Mouse (Mus musculus) C2C12 (cell line): ENCODE data around the gene Myo9b. TPM values are rescaled to one million over a fixed set of nuclear protein-coding genes. Genes with fewer than 3 reads are reported as not detected.

Source experiments
- H3K27me3 ChIP-seq: one replicate; pipeline ENCODE4 v1.6.1; 2011; ENCODE audit not compliant: control insufficient read depth, insufficient read depth, insufficient read length
- H3K36me3 ChIP-seq: one replicate; pipeline ENCODE4 v1.6.1; 2011; ENCODE audit not compliant: control insufficient read depth, insufficient read depth
- H3K4me3 ChIP-seq: one replicate; pipeline ENCODE4 v1.5.1; 2011; ENCODE audit warnings: mild to moderate bottlenecking, control low read depth; ENCODE audit not compliant: poor library complexity, insufficient read depth, severe bottlenecking
- H3K79me2 ChIP-seq: one replicate; pipeline ENCODE4 v1.6.1; 2011; ENCODE audit not compliant: control insufficient read depth, insufficient read depth
- H3K79me3 ChIP-seq: one replicate; pipeline ENCODE4 v1.6.1; 2011; ENCODE audit warnings: low read depth, control low read depth
- H3ac ChIP-seq: one replicate; pipeline ENCODE3; 2011; ENCODE audit warnings: low read depth; ENCODE audit not compliant: control insufficient read depth, insufficient read length
- CEBPB ChIP-seq: IDR thresholded peaks from one replicate; pipeline ENCODE4 v1.6.1; 2011; ENCODE audit warnings: low read depth, mild to moderate bottlenecking, control low read depth, moderate library complexity
- CTCF ChIP-seq: IDR thresholded peaks from one replicate; pipeline ENCODE4 v1.5.1; 2011; ENCODE audit not compliant: control insufficient read depth, insufficient read depth, insufficient read length
- FOSL1 ChIP-seq: IDR thresholded peaks from one replicate; pipeline ENCODE4 v1.8.0; 2011; ENCODE audit warnings: mild to moderate bottlenecking, low read length; ENCODE audit not compliant: poor library complexity, insufficient read depth, severe bottlenecking
- MAX ChIP-seq: IDR thresholded peaks from one replicate; pipeline ENCODE4 v1.6.1; 2011; ENCODE audit warnings: mild to moderate bottlenecking, control low read depth
- MYOD1 ChIP-seq: IDR thresholded peaks from one replicate; pipeline ENCODE4 v1.6.1; 2011; ENCODE audit warnings: low read depth; ENCODE audit not compliant: control insufficient read depth, insufficient read length
- MYOG ChIP-seq: IDR thresholded peaks from one replicate; pipeline ENCODE4 v1.6.1; 2011; ENCODE audit not compliant: control insufficient read depth, insufficient read length; ENCODE audit errors: extremely low read depth
- USF1 ChIP-seq: IDR thresholded peaks from one replicate; pipeline ENCODE4 v1.6.1; 2011; ENCODE audit warnings: low read depth, mild to moderate bottlenecking, control low read depth, moderate library complexity
- polyA plus RNA-seq: library from polyadenylated mRNA; unstranded; fragments of >200 nt; fragmentation: generic; extraction: Trizol; gene quantifications from one replicate; pipeline ENCODE4 v1.2.1, GENCODE M21; 2012; ENCODE audit warnings: missing spikeins

The Myo9b gene
- polyA plus RNA-seq, 1 experiment, result 53.6 TPM

GRCm38 (mm10) chr8:71383396-71383795 lies 110.9 kb downstream of the Myo9b start:
- Histone ChIP-seq H3K79me3 (peaks cover 15% of the 10 kb centered on the region), H3K4me3 (no peak overlapping the region), H3K36me3 (peaks cover 4% of the 10 kb centered on the region), H3K79me2 (peaks cover 32% of the 10 kb centered on the region), H3K27me3 (no peaks in the 10 kb centered on the region), H3ac (no peak overlapping the region)
- TF ChIP-seq USF1, result no peak
- no peak for TF ChIP-seq MYOG
- no peak for TF ChIP-seq CEBPB
- TF ChIP-seq CTCF, result no peak
- TF ChIP-seq FOSL1, result no peak
- no peak for TF ChIP-seq MYOD1
- TF ChIP-seq MAX, result no peak

GRCm38 (mm10) chr8:71383860-71384259 lies 111.3 kb downstream of the Myo9b start:
- Histone ChIP-seq H3K36me3 (peaks cover 1% of the 10 kb centered on the region), H3K27me3 (no peaks in the 10 kb centered on the region), H3K79me3 (peaks cover 12% of the 10 kb centered on the region), H3ac (no peak overlapping the region), H3K4me3 (no peak overlapping the region), H3K79me2 (peaks cover 27% of the 10 kb centered on the region)
- TF ChIP-seq USF1 (no peak), MYOD1 (no peak), CEBPB (no peak), MAX (no peak), MYOG (no peak), FOSL1 (no peak), CTCF (no peak)

- no peak overlapping the region for H3K4me3 ChIP-seq
- peaks cover 13% of the 10 kb centered on the region for H3K79me2 ChIP-seq
- no peak for TF ChIP-seq MAX
- TF ChIP-seq USF1, result no peak
- TF ChIP-seq MYOD1, result no peak
- TF ChIP-seq MYOG, result no peak
- no peak for TF ChIP-seq CEBPB
- no peak for TF ChIP-seq FOSL1
- no peak for TF ChIP-seq CTCF
- H3K36me3 ChIP-seq, result no peaks in the 10 kb centered on the region
- H3ac ChIP-seq, result no peak overlapping the region
- no peaks in the 10 kb centered on the region for H3K27me3 ChIP-seq
- H3K79me3 ChIP-seq, result peaks cover 6% of the 10 kb centered on the region
Measured at GRCm38 (mm10) chr8:71385212-71385835, 112.8 kb downstream of the Myo9b start.

GRCm38 (mm10) chr8:71388267-71388666 lies 115.8 kb downstream of the Myo9b start:
- Histone ChIP-seq H3ac (no peak overlapping the region), H3K4me3 (no peak overlapping the region), H3K79me3 (no peaks in the 10 kb centered on the region), H3K79me2 (no peaks in the 10 kb centered on the region), H3K36me3 (no peaks in the 10 kb centered on the region), H3K27me3 (no peaks in the 10 kb centered on the region)
- no peak for TF ChIP-seq MYOG
- no peak for TF ChIP-seq CEBPB
- no peak for TF ChIP-seq MYOD1
- TF ChIP-seq CTCF, result no peak

- Histone ChIP-seq H3K4me3 (no peak overlapping the region), H3ac (no peak overlapping the region), H3K79me2 (no peaks in the 10 kb centered on the region), H3K36me3 (no peaks in the 10 kb centered on the region), H3K79me3 (no peaks in the 10 kb centered on the region), H3K27me3 (no peaks in the 10 kb centered on the region)
- TF ChIP-seq CEBPB (no peak), MAX (no peak), CTCF (no peak), USF1 (no peak), MYOD1 (no peak), MYOG (no peak), FOSL1 (no peak)
Measured at GRCm38 (mm10) chr8:71391696-71392095, 119.2 kb downstream of the Myo9b start.

GRCm38 (mm10) chr8:71392391-71392790 lies 119.9 kb downstream of the Myo9b start:
- TF ChIP-seq USF1 (no peak), MAX (no peak), MYOD1 (no peak), CTCF (no peak), MYOG (no peak), CEBPB (no peak), FOSL1 (no peak)
- Histone ChIP-seq H3K79me2 (peaks cover 6% of the 10 kb centered on the region), H3K4me3 (no peak overlapping the region), H3ac (no peak overlapping the region), H3K79me3 (peaks cover 2% of the 10 kb centered on the region), H3K27me3 (no peaks in the 10 kb centered on the region), H3K36me3 (no peaks in the 10 kb centered on the region)
